Mouse (Mus musculus) retina, postnatal 1 day (tissue): Measurements from ENCODE around the gene Gm21985.
"Not testable (repeated sequence)": the region's sequence is repeated elsewhere in the genome, so short reads cannot be mapped to it uniquely, and the experiment has no call there.

Experiments used
- DNase-seq: peaks from one replicate; pipeline ENCODE4 v3.0.0-alpha.2; 2012

The Gm21985 gene

GRCm38 (mm10) chr2:112393958-112394357 lies 127.8 kb downstream of the Gm21985 start:
- no peak for DNase-seq

DNA sequence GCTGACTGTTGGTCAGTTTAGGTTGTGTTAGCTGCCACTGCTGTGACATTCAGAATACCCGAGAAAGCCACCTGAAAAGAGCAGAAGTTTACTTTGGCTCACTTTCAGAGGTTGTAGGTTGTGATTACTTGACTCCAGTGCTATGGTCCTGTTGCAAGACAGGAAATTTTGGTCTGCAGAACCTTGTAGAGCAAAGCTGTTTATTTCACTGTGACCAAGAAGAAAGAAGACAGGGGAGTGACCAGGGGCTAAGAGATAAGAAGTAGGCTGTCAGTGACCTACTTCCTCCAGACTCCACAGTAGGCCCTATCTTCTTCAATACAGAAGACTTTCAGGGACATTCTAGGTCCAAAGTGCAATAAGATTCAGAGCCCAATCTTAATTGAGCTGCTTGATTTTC lies 130.5 kb downstream of the Gm21985 start:
- DNase-seq = no peak

- no peak for DNase-seq
Measured at GRCm38 (mm10) chr2:112407030-112407429, 140.9 kb downstream of the Gm21985 start.

- DNase-seq = no peak
Measured at GRCm38 (mm10) chr2:112425308-112425707, 159.2 kb downstream of the Gm21985 start.

DNA sequence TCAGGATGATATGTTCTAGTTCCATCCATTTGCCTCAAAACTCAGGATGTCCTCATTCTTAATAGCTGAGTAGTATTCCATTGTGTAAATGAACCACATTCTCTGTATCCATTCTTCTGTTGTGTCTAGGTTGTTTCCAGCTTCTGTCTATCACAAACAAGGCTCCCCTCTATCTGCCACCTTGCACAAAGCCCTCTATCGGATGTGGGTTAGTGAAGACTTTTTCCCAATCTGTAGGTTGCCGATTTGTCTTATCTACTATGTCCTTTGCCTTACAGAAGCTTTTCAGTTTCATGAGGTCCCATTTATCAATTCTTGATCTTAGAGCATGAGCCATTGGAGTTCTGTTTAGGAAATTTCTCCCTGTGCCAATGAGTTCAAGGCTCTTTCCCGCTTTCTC lies 162.4 kb downstream of the Gm21985 start:
- DNase-seq = not testable (repeated sequence)

DNA sequence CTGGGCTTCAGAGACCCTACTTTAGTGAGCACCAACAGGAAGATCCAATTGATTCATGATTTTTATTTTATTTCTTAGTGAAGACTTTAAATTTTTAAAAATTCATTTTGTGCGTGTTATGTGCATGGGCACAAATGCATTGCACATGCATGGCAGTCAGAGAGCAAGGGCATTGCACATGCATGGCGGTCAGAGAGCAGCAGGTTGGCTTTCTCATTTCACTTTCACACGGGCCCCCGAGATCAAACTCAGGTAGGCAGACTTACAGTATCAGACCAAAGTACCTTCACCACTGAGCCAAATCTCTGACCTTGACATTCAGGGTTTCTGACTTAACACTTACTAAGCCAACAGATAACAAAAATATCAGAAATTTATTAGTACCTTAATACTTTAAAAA lies 163.6 kb downstream of the Gm21985 start:
- DNase-seq = no peak

DNA sequence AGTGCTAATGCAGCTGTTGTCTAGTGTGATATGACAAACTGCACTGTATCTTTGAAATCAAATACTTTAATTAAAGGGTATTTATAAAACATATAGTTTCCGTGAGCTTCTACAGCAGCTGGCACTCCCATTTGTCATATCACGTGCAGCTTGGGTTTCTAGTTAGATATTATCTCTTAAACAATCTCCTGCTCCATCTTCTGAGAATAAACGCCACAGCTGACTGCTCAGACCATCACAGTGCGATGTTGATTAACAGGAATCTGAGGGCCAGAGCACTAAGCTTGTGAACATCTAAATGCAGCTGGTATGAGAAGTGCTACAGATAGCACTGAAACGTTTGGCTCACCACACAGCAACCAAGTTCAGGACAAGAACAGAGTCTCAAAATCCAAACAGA lies 164.3 kb downstream of the Gm21985 start:
- DNase-seq = no peak

GRCm38 (mm10) chr2:112432523-112432922 lies 166.4 kb downstream of the Gm21985 start:
- no peak for DNase-seq

DNA sequence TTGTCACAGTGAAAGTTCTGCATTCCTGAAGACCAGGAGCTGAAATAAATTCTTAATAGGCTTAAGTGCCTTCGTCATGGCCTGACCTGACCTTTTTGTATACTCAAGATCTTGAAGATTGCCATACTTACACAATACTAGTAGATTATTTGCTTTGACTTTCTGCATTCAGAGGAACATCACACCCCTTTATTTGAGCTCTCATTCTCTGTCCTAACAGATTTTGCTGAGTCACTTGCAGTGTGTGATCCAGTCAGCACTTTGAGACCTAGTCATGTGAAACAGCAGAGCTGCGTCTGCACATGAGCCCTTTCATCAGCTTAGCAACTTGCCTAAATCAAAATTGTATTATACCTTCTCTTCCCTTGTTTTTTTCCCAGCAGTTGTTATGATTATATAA lies 167.2 kb downstream of the Gm21985 start:
- no peak for DNase-seq

DNA sequence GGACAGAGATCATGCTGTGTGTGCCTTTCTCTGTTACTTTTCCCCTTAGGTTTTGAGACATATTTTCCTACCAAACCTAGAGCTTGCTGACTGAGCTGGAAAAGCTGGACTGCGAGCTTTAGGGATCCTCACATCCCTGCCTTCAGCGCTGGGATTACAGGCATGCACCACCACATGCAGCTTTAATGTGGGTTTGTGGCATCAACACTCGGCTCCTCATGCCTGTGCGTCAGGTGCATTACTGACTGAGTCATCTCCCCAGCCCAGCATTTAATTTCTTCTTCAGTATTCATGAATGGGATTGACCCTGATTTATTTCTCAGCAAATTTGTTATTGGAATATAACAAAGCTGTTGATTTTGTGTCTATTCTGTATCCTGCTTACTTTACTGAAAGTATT lies 170.2 kb downstream of the Gm21985 start:
- no peak for DNase-seq

DNA sequence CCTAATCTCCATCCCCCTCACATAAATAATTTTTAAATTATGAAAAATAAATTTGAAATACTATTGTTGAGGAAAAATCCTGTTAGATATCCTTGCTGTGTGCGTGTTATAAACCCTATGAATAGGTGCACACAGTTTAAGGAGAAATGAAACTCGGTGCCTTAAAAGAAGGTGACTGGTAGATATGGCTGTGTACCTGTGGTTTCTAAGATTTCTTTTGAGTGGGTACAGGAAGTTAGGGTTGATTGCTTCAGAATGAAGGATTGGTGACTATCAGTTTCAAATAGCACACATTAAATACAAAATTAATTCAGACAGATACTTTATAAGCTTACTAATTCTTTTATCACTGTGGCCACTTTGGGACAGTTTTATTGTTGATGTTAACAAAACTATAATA lies 171.5 kb downstream of the Gm21985 start:
- DNase-seq = no peak

DNA sequence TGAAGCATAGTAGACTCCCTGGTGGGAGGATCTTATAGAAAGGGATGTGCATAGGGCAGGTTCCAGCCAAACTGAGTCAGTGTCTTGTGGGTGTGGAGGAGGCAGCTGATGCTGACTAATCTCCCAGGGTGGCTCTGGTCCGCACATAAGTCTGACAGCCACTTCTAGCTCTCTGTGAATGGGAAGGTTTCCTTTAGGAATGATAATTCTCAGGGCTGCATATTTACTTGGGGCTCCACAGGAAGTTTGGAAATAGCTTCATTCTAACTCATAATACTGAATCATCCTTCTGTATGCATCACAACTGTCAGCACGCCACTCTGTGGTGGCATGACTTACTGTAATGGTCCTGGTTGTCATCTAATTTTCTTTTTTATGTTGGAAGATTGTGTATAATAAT lies 177.4 kb downstream of the Gm21985 start:
- no peak for DNase-seq

GRCm38 (mm10) chr2:112445511-112445910 lies 179.4 kb downstream of the Gm21985 start:
- DNase-seq = no peak

DNA sequence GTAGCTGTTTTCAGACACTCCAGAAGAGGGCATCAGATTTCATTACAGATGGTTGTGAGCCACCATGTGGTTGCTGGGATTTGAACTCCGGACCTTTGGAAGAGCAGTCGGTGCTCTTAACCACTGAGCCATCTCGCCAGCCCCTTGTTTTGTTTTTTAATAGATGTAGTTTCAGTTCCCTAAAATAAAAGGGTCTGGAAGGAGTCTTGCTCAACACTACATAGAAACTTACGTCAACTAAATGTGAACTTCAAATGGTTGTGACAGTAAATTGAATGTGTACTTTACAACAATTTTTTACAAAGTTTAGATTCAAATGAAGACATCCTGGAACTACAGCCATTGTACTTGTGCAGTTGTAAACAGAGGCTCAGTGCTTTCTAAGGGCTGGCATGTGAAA lies 181.9 kb downstream of the Gm21985 start:
- not testable (repeated sequence) for DNase-seq

- no peak for DNase-seq
Measured at GRCm38 (mm10) chr2:112448510-112449059, 182.5 kb downstream of the Gm21985 start.

DNA sequence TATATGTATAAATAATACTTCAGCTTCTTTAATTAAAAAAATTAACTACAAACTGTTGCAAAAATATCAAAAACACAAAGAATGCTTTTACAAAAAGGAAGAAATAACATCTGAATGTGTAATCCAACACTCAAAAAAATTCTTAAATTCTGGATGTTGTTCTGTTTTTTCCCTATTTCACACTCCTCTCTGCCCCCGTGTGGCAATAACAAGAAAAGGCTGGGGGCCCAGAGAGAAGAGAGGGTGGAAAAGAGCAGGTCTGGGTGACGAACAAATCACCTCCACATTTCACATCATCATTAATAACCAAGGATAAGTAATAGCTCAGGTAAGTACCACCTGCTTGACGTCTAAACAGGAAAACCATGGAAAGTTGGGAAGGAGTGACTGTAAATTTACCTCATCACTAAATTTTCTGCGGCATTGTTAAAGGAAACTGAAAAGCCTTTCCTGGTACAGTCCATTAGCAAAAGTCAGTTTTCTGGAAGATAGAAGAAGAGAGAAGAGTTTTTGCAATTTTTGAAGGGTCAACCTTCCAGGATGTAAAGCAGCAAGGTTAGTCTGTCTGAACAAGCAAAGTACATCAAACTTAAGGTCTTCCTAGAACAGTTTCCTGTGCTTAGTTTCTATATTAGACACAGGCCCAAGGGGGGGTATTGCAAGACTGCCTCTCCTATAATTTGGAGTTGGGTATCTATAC lies 183.6 kb downstream of the Gm21985 start:
- peak; percentile 18 for DNase-seq

GRCm38 (mm10) chr2:112452513-112452912 lies 186.4 kb downstream of the Gm21985 start:
- not testable (repeated sequence) for DNase-seq

DNA sequence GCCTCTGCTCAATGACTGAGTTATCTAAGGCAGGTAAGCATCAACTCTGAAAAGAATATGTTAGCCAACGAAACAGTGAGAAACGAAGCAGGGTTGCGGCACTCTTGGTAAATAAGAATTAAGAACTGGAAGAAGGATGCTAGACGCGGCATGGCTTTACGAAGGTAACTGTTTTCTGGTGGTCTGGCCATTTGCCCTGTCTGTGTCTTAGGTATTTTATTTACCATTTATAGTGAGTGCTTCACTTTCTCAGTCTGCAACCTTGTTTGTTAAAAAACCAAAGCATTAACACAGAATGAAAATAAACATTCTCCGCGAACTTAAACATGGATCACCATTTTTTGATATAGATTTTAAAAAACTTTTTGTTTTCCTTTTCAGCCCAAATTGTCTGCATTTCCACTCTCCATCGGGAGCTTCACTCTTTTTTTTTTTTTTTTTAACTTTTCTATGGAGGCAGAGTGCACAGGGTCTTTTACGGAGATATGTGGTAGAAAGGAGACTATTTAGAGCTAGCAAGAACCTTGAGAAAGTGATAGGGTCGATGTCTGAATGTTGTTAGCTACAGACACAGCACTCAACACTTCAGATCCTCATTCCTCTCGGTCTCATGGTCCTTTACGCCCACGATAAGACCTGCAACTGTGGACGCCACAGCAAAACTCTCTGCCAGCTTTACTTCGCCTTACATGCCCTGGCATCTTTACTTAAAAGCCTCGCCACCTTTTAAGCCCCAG lies 188.2 kb downstream of the Gm21985 start:
- no peak for DNase-seq

- DNase-seq = peak; percentile 97
Measured at GRCm38 (mm10) chr2:112454862-112455564, 188.9 kb downstream of the Gm21985 start, which contains the start of gene Emc7. Gene Emc7, plus strand, starts transcription at chr2:112454997.
